Mouse (Mus musculus) gastrocnemius, postnatal 14 days (tissue): ENCODE data around the gene Morn2. TPM values are rescaled to one million over a fixed set of nuclear protein-coding genes. Genes with fewer than 3 reads are reported as not detected.

Experiments used
- DNase-seq: peaks from one replicate; pipeline ENCODE4 v3.0.0; 2021; ENCODE audit warnings: mixed read lengths
- intact Hi-C: fragments of 180-260 bp; cut with DNase I; formaldehyde crosslinking; loops from one replicate; pipeline ENCODE4 v1.15.1; 2025; ENCODE audit warnings: low total_unique reads
- total RNA-seq, 2 experiments: library from RNA; stranded (reverse); gene quantifications; 2 replicates each; pipeline ENCODE4 v1.2.3; 2021

Gene Morn2
- total RNA-seq, 2 experiments from 2014 or later: 4.9 to 6.1 TPM

DNA sequence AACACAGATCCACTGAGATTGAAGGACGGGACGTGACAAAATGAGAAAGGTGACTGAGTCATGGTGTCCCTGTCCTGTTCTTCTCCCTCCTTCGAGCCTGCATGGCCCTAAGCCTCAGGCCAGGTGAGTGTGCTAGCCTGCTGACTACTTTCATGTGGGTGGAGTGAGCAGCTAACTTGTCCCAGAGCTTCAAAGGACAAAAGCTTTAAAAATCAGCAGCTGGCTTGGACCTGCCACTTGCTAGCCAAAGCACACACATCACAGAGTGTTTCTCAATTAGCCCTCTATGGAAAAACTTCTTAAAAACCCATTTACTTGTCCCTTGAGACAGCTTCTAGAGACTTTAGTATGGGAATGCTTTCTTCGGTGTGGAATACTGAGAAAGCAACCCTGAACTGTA lies 22.4 kb downstream of the Morn2 start:
- no peak for DNase-seq

DNA sequence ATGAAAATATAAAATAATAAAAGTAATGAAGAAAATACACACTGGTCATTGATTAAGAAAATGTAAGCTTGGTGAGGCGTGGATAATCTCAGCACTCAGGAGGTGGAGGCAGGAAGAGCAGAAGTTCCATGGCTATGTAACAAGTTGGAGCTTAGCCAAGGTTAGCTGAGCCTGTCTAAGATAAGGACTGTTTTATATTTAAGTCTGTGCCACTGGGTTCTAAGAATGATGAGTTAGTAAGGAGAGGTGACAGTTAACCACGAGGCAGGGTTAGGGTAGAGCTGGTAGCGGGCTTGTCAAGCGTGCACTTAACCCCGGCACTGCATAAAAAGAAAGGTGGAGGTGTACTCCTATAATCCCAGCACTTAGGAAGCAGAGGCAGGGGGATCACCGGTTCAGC lies 32.2 kb downstream of the Morn2 start:
- intact Hi-C loops: no loop called here
- no peak for DNase-seq

More for the DNA sequence above, 22.4 kb downstream of the Morn2 start:
- intact Hi-C loops: no loop called here

DNA sequence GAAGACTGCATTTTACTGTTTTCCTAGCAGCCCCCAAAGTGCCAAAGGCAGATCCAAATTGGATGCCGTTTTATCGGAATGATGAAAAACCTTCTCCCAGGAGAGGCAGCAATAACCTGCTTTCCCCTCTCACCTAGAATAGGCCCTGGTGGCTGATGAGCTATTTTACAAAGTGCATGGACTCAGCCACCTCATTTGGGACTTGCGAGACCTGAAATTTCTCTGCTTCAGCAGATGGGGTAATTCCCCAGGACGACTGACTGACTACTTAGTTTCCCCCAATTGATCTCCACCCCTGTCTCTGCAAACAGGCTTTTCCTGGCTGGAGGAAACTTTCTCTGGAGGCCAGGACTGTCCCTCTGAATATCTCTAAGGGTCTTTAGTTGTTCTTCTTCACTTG lies 33.0 kb downstream of the Morn2 start:
- intact Hi-C loops: no loop called here
- DNase-seq: no peak

DNA sequence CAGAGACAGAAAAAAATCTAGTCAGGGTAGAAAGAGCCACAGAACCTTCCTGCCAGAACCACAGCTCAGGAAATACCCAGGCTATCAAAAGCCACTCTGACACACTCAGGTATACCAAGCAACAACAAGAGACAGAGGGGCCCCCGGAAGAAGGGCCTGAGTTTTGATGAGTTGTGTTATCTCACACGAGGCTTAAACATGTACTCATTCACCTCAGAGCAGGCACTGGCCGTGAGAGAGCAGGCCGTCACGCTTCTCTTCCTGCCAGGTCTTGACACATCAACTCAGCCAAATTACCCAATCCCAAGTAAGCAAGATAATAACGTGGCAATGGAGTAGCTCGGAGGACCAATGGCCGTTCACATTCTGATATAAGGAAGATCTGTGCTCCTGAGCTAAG lies 33.7 kb downstream of the Morn2 start:
- no peak for DNase-seq

DNA sequence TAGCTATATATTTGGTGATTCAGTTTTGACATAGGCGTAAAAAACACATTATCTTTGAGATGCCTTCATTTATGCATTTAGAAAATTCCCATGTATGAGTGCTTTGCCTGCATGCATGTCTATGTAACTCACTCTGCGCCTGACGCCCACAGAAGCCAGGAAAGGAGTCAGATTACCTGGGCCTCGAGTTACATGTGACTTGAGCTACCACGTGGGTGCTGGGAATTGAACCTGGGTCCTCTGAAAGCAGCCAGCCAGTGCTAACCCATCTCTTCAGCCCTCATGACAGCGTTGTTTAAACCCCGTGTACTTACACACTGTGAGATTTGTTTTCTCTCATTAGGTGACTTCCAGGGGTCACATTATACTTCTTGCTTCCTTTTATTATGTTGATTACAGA lies 34.5 kb downstream of the Morn2 start:
- intact Hi-C loops: no loop called here
- no peak for DNase-seq

More for the DNA sequence above, 33.7 kb downstream of the Morn2 start:
- intact Hi-C loops: no loop called here

DNA sequence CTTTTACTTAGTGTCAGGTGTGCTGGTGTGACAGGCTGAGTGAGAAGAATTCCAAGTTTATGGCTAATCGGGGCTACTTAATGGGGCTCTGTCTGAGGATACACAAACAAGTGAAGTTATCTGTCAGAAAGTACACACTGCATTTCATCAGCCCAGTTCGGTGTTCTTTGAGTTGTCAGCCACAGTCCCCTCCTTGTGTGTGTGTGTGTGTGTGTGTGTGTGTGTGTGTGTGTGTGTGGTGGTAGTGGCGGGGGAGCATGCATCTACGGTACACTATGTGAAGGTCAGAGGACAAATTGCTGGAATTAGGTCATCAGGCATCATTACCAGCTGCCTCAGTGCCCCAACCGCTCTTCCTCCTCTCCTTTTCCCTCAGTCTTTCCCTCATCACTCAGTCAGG lies 35.5 kb downstream of the Morn2 start:
- DNase-seq: no peak
- intact Hi-C loops: no loop called here

DNA sequence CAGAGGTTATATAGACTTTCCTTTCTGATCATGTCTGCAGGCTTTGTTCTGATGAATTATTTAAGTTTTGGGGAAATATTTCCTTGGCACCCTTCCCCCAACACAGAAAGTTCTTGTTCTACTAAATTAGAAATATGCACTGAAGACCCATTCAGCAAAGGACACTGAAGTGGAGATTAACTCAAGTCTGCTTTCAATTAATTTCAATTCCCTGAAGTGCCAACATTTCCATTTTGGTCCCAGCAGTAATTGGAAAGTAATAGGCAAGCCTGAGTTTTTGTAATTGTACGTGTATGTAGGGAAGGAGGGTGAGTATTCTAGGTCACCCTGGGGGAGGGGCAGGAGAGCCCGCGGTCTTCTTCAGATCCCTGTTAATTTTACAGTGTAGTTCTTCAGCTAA lies 36.4 kb downstream of the Morn2 start:
- intact Hi-C loops: no loop called here
- no peak for DNase-seq

DNA sequence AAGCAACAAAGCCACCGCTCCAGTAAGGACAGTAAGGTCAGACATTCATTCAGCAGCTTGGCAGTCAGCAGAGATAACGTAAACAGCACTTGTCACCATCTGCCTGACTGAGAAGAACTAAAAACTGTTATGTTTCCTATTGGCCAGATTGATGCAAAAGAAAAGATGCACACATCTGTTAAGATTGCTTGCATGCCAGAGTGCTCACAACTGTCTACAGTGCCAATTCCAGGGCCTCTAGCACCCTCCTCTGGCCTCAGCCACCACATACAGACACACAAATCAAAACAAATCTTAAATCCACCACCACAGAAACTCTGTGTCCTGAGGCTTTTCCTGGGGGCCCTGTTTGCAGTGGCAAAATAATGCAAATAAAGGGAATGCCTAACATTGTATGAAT lies 42.4 kb downstream of the Morn2 start:
- intact Hi-C loops: no loop called here
- DNase-seq: no peak

DNA sequence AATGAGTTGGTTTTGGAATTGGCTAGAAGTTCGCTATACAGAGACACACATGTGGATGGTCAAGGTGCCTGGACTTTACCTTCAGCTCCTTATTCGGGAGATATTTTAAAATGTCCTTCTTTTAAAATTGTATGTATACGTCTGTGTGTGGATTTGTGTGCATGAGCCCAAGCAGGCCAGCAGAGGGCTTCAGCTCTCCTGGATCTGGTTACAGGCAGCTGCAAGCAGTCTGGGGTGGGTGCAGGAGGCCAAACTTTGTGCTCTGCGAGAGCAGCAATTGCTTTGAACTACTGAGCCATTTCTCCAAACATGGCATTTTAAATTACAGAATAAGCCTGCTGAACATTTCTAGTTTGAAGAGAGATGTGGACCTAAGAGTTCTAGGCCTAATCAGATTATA lies 55.3 kb downstream of the Morn2 start:
- intact Hi-C loops: no loop called here
- DNase-seq: peak; percentile 25

DNA sequence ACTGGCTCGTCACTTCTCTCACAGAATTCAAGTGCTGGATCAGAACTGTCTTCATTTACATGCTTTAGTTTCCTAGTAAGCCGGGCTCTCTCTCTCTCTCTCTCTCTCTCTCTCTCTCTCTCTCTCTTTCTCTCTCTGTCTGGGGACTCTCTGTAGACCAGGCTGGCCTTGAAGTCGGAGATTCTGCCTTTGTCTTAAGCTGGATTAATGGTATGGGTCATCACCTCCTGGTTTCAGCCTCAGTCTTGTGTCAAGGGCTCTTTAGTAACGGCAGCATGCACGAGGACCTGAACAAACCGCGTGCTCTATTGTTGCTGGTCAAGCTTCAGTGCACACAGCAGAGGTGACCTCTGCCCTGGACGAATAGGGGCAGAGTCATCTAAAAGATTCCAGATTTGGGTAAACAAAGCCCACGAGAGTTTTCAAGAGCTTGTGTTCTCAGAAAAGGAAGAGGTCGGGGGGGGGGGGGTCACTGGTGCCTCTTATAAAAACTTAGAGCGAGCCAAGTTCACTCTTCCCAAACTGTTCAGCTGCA lies 56.7 kb downstream of the Morn2 start:
- intact Hi-C loops: no loop called here
- DNase-seq: no peak

Other genes with a start within 250 kb of the Morn2 start
- 10 to 100 TPM; 16.7 to 17.8 TPM for gene Hnrnpll, start 227.9 kb upstream of the Morn2 start, total RNA-seq
- 1 to 10 TPM; 1.7 to 2.4 TPM for gene Galm, start 162.7 kb upstream of the Morn2 start, total RNA-seq
- 10 to 100 TPM; 25.3 to 34.0 TPM for gene Srsf7, start 82.9 kb upstream of the Morn2 start, total RNA-seq
- under 1 TPM in 1 of 2 experiments, not detected in 1; 0.16 TPM for gene Ttc39d, start 82.7 kb upstream of the Morn2 start, total RNA-seq
- 1 to 10 TPM; 5.3 to 5.5 TPM for gene Gemin6, start 65.8 kb upstream of the Morn2 start, total RNA-seq
- gene Dhx57, start 273 bp downstream of the Morn2 start, total RNA-seq: 1 to 10 TPM; 6.4 to 6.7 TPM
- under 1 TPM in 1 of 2 experiments, not detected in 1; 0.64 TPM for gene Arhgef33, start 17.2 kb downstream of the Morn2 start, total RNA-seq
- gene Gm10190, start 83.3 kb downstream of the Morn2 start, total RNA-seq: not detected
- gene Sos1, start 190.2 kb downstream of the Morn2 start, total RNA-seq: 10 to 100 TPM; 11.7 to 13.5 TPM